Mouse (Mus musculus) CD4-positive, CD25-positive, alpha-beta regulatory T cell, adult 4 months (primary cell): ENCODE results near the gene Daxx. TPM values are rescaled to one million over a fixed set of nuclear protein-coding genes. Genes with fewer than 3 reads are reported as not detected.
"Not testable (repeated sequence)": the region's sequence is repeated elsewhere in the genome, so short reads cannot be mapped to it uniquely, and the experiment has no call there.

ENCODE experiments used
- ATAC-seq: one replicate; pipeline ENCODE4 v1.8.0; 2017
- polyA plus RNA-seq, 2 experiments: library from polyadenylated mRNA; unstranded; fragments of 100-300 nt; shearing (Covaris generic); gene quantifications; one replicate each; pipeline ENCODE4 v1.2.1; 2017

The Daxx gene
- polyA plus RNA-seq, 2 experiments from 2014 or later: 117 to 200 TPM

DNA sequence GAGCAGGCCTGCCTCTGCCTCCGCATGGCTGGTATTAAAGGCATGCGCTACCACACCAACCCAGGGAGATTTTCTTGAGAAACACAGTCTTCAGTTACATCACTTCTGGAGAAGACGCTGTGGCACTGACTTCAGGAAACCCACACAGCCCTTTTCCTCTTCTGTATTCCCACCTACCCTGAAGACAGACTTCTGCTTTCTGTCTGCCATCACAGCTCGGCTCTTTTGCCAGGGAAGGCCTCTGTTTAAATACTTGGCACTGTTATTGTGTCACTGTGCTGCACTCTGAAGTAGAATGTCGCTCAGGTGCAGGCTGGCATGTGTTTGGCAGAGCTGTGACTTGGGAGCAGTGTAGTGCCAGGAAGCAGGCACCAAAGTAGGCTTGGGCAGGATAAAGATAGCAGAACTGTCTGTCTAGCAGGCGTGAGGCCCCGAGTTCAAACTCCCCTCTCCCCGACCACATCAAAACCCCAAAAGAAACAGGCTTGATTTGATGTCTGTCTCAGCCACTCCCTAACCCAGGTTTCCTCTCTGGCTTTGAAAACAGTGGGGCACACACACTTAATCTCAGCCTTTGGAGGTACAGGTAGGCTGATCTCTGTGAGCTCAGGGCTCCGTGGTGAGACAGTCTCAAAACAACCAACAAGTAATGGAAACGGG lies 38.3 kb downstream of the Daxx start:
- peak; percentile 30 for ATAC-seq

GRCm38 (mm10) chr17:33948090-33948904 lies 39.1 kb downstream of the Daxx start:
- ATAC-seq: no peak

DNA sequence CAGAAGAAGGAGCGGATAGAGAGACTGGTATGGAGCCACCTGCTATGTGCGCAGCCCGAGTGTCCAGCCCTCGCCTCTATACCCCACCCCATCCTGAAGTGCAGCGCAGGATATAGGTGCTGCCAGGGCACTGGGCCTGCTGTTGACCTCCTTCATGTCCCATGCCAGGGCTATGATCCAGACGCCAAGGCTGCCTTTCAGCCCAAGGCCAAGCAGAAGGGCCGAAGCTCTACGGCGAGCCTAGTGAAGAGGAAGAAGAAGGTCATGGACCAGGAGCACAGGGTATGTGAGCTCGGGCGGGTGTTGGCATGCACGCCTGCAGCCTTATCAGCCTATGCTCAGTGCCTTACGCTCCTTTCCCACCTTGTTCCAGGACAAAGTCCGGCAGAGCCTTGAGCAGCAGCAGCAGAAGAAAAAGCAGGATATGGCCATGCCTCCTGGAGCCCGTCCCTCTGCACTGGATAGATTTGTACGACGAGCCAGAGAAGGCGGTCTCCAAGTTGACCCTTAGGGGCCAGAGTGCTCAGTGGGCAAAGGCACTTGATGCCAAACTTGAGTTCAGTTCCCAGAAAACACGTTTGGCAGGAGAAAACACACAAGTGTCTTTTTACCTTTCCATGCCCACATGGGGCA lies 39.8 kb downstream of the Daxx start:
- no peak for ATAC-seq

- no peak for ATAC-seq
Observed at GRCm38 (mm10) chr17:33950131-33950625, 41.0 kb downstream of the Daxx start.

DNA sequence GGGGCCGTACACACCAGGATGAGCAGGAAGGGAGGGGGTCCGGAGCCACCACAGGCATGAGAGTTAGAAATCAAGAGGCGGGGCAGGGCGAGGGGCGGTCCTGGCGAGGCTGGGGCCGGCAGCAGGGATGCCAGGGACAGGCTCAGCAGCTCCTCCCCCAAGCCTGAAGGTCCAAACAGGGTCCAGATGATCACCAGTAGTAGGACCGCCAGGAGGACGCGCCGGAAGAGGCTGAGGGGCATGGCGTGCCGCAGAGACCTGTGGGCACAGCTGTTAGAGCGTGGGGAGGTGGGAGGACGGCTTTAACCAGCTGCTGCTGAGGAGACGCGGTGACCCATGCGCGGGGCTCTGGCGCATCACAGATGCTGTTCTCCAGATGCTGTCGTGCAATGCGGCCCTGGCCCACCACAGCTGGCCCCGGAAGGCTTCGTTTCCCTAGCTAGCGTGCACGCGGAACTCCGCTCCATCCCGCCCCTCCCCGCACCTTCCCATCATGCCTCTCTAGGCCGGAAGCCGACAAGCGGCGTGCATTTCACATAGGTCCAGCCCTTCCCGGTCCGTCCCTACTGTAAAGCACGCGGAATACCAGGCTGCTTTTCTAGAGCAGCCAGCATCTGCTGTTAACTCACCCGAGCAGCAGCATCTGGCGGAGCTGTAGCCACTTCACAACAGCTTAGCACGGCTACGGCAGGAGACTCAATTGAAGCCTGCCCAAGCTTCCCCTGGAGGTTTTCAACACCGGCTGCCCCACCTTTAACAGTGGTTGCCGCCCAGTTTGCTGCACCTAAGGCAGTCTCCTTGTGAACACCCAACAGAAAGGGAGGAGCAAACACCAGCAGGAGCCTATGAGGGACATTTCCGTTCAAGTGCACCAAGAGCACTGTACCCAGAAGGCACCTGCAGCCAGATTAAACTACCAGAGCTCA lies 42.1 kb downstream of the Daxx start, which contains the start of gene B3galt4:
Gene B3galt4 (minus strand): TSS at position 468 of the 926 bp plus-strand sequence.
- peak; percentile 59 for ATAC-seq

DNA sequence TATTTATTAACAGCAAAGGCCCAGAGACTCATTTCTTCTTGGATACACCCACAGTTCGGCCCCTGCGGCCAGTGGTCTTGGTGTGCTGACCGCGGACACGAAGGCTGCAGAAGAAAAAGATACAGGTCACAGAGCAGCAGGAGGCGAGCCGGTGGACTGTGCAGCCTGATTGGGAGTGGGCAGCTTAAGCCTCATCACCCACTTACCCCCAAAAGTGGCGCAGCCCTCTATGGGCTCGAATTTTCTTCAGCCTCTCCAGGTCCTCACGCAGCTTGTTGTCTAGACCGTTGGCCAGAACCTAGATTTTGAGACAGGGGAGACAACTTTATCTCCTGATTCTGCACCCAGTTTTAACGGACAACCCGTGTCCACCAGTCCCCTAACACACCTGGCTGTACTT lies 42.8 kb downstream of the Daxx start:
- not testable (repeated sequence) for ATAC-seq

DNA sequence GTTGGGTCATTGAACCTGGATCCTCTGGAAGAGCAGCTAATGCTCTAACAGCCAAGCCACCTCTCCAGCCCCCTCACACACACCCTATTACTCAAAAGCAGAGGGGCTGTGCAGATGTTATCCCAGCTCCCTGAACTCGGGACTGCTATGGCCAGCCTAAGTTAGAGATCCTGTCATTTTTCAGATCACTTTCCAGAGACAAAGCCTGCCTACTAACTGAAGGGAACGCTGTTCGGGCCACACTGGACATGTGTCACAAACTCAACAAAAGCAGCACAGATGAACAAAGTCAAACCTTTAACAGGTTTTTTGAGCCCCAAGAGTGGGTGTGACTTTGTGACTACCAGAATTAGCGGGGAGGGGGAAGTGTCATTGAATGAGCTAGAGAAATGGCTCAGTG lies 43.7 kb downstream of the Daxx start:
- ATAC-seq: no peak

DNA sequence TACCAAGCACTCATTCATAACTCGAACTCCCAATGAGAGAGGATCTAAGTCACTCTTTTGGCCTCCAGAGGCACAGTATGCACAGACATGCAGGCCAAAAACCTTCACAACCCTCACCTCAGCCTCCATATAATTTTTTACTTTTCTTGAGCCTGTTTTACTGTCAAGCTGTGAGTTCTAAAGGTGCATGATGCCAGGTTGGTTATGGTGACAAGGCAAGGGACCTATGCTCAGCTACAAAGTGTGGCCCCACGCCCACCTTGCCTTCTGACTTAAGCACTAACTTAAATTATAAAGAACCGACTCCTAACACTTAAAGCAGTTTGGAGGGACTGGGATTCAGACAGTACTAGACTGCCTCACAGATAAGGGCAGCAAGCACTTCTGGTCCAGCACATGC lies 44.1 kb downstream of the Daxx start:
- no peak for ATAC-seq

- ATAC-seq: no peak
Observed at GRCm38 (mm10) chr17:33953961-33954565, 44.8 kb downstream of the Daxx start.

DNA sequence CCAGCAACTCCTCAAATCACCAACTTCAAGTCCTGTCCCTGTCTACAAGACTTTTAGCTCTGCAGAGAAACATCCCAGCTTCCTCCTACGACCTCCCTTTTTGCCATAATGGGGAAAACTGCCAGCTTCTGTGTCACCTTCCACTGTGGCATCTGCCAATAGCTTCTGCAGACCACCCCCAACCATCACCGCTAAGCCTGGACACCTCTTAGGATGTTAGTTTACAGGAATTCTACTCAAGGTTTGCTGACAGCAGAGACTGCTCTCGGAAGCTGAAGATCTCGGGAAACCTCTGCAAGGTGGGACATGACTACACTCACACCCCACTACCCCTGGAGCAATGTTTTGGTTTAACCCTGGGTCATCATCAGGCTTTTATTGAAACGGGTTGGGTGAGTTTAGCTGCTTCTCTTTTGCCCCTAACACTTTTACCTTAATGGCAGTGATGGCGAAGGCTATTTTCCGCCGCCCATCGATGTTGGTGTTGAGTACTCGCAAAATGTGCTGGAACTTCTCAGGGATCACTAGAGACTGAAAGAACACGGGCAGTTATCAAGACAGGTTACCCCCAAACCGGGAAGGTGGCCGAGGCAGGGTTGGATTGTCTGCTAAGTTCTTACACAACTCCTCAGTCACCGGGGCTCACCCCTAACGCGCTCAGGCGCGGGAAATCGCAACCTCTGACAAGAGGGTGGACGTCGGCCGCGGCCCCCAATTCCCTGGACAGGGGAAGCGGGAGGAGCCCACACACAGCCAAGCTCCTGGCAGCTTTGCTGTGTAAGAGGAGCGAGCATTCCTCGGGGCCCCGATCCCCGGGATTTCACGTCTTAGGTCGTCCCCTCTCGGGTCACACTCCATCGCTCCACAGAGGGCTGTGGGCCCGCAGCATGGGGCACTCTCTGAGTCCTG lies 45.7 kb downstream of the Daxx start:
- ATAC-seq: no peak

DNA sequence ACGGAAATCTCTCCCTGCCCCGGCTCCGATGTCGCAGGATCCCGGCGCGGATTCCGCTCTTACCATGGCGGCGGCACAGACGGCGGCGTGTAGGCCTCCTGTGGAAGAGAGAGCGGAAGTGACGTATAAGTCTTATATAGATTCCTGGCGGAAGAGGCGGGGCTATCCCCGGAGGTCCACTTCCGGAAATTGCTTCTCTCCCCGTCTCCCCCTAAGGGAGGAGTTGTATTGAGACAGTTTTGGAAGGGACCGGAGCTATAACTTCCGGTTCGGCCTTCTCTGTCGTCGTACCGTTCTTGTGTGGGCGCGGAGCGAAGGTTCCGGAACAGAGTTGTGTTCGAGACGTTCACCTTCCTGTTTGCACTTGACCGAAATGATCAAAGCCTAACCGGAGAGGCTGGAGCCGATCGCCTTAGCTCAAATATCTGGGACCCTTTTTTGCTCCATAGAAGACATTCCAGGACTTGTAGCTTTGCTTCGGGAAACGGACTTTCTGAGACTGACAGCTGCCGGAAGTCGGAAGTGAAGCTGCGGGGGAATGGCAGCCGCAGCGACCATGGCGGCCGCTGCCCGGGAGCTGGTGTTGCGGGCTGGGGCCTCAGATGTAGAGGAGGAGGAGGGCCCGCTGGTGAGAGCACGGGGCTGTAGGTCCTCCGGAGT lies 46.5 kb downstream of the Daxx start, which contains the start of the genes Vps52 and Rps18:
Gene Vps52 (plus strand): TSS at position 258 of the 660 bp plus-strand sequence.
Gene Rps18 (minus strand): TSS at position 447 of the 660 bp plus-strand sequence.
- peak; percentile 87 for ATAC-seq

DNA sequence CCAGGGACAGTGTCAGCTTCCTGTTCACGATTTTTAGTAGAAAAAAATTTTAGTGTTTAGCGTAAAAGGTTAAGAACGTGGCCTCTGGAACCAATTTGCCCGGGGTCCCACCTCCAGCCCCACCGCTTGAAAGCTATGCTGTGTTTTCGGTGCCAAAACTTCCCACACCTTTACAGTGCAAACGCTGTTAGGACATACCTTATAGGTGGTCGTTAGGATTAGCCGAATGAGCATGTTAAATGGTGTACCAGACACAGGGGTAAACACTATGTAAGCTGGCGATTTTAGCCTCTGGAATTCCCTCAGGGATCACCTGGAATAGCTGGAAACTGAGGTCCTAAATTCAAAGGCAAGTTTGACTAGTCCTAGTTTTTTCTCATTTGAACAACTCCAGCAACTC lies 47.1 kb downstream of the Daxx start:
- no peak for ATAC-seq

GRCm38 (mm10) chr17:33957493-33957892 lies 48.3 kb downstream of the Daxx start:
- no peak for ATAC-seq

GRCm38 (mm10) chr17:33958451-33958850 lies 49.2 kb downstream of the Daxx start:
- no peak for ATAC-seq

- ATAC-seq: no peak
Observed at GRCm38 (mm10) chr17:33959135-33959534, 49.9 kb downstream of the Daxx start.

DNA sequence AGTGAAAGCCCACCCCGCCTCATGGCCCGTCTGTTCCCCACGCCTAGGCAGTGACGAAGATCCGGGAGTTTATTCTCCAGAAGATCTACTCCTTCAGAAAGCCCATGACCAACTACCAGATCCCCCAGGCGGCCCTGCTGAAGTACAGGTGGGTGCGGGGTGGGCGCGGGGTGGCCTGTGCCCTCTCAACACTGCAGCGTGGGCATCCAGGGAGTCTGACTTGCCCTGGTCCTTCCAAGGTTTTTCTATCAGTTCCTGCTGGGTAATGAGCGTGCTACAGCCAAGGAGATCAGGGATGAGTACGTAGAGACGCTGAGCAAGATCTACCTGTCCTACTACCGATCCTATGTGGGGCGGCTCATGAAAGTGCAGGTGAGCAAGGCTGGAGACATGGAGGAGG lies 50.7 kb downstream of the Daxx start:
- ATAC-seq: no peak

DNA sequence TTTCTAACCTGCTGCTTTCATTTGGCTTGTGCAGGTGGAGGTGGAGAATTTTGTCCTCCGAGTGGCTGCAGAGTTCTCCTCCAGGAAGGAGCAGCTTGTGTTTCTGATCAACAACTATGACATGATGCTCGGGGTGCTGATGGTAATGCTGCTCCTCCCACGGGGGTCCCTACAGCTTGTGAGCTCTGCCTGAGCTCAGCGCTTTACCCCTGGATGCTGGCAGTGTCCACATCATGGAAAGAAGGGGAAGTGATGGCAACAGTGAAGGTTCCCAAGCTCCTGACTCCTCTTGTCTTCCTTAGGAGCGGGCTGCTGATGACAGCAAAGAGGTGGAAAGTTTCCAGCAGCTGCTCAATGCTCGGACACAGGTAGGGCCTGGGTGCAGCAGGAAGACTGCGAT lies 53.7 kb downstream of the Daxx start:
- ATAC-seq: no peak
